Mouse (Mus musculus) c-Kit-negative CD71-positive TER-119-positive erythroid progenitor cells, embryonic 14.5 days (primary cell): Measurements from ENCODE around the gene Ccdc162.

ENCODE experiments used
- DNase-seq: peaks from one replicate; pipeline ENCODE4 v3.0.0-alpha.2; 2013; ENCODE audit warnings: low read depth, low spot score

The Ccdc162 gene

DNA sequence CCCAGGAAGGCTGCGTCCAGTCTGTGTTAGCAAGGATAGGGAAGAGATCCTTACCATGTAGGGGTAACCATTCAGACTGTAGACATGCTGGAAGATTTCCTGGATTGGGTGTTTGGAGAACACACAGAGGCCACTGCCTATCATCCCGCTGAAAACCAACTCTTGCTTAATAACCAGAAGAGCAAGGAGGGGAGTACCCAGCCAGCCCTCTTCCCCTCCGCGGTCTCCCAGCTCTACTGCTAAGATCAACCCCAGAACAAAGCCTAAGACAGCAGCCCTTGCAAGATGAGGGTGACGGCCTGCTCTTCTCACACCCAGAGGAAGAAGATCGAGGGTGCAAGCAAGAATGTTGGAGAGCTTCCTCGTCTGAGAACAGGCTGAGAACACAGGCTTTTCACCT lies 227.6 kb downstream of the Ccdc162 start:
- no peak for DNase-seq
